Mouse (Mus musculus): ENCODE measurements around the gene Mapk6.
"Not testable (repeated sequence)": the region's sequence is repeated elsewhere in the genome, so short reads cannot be mapped to it uniquely, and the experiment has no call there.

Gene Mapk6

GRCm38 (mm10) chr9:75384337-75384962 lies 25.4 kb downstream of the Mapk6 start:
- no peak for DNase-seq (ENCODE audit: extremely low spot score, low read depth, low spot score)

GRCm38 (mm10) chr9:75383785-75384184 lies 26.0 kb downstream of the Mapk6 start:
- DNase-seq (ENCODE audit: extremely low spot score, low read depth, low spot score) = no peak

GRCm38 (mm10) chr9:75382825-75383224 lies 27.0 kb downstream of the Mapk6 start:
- DNase-seq (ENCODE audit: extremely low spot score, low read depth, low spot score) = no peak

GRCm38 (mm10) chr9:75378774-75379173 lies 31.0 kb downstream of the Mapk6 start:
- no peak for DNase-seq (ENCODE audit: extremely low spot score, low read depth, low spot score)

- no peak for DNase-seq (ENCODE audit: extremely low spot score, low read depth, low spot score)
Observed at GRCm38 (mm10) chr9:75376428-75376827, 33.4 kb downstream of the Mapk6 start.

GRCm38 (mm10) chr9:75375606-75376005 lies 34.2 kb downstream of the Mapk6 start:
- no peak for DNase-seq (ENCODE audit: extremely low spot score, low read depth, low spot score)

- no peak for DNase-seq (ENCODE audit: extremely low spot score, low read depth, low spot score)
Observed at GRCm38 (mm10) chr9:75368779-75369178, 41.0 kb downstream of the Mapk6 start.

GRCm38 (mm10) chr9:75366191-75366590 lies 43.6 kb downstream of the Mapk6 start:
- no peak for DNase-seq (ENCODE audit: extremely low spot score, low read depth, low spot score)

- DNase-seq (ENCODE audit: extremely low spot score, low read depth, low spot score) = no peak
Observed at GRCm38 (mm10) chr9:75365195-75365594, 44.6 kb downstream of the Mapk6 start.

GRCm38 (mm10) chr9:75363702-75364101 lies 46.1 kb downstream of the Mapk6 start:
- not testable (repeated sequence) for DNase-seq (ENCODE audit: extremely low spot score, low read depth, low spot score)

GRCm38 (mm10) chr9:75363001-75363400 lies 46.8 kb downstream of the Mapk6 start:
- DNase-seq (ENCODE audit: extremely low spot score, low read depth, low spot score) = no peak

- DNase-seq (ENCODE audit: extremely low spot score, low read depth, low spot score) = no peak
Observed at GRCm38 (mm10) chr9:75362201-75362600, 47.6 kb downstream of the Mapk6 start.

GRCm38 (mm10) chr9:75361699-75362098 lies 48.1 kb downstream of the Mapk6 start:
- no peak for DNase-seq (ENCODE audit: extremely low spot score, low read depth, low spot score)

GRCm38 (mm10) chr9:75357087-75357654 lies 52.6 kb downstream of the Mapk6 start:
- no peak for DNase-seq (ENCODE audit: extremely low spot score, low read depth, low spot score)

- DNase-seq (ENCODE audit: extremely low spot score, low read depth, low spot score) = no peak
Observed at GRCm38 (mm10) chr9:75355783-75356182, 54.0 kb downstream of the Mapk6 start.

GRCm38 (mm10) chr9:75353094-75353493 lies 56.7 kb downstream of the Mapk6 start:
- DNase-seq (ENCODE audit: extremely low spot score, low read depth, low spot score) = no peak

GRCm38 (mm10) chr9:75348641-75349040 lies 61.2 kb downstream of the Mapk6 start:
- DNase-seq (ENCODE audit: extremely low spot score, low read depth, low spot score) = no peak

- no peak for DNase-seq (ENCODE audit: extremely low spot score, low read depth, low spot score)
Observed at GRCm38 (mm10) chr9:75348066-75348465, 61.7 kb downstream of the Mapk6 start.

- DNase-seq (ENCODE audit: extremely low spot score, low read depth, low spot score) = no peak
Observed at GRCm38 (mm10) chr9:75347458-75347857, 62.3 kb downstream of the Mapk6 start, which contains the start of gene Bcl2l10. Gene Bcl2l10, plus strand, starts transcription at chr9:75347758.

GRCm38 (mm10) chr9:75342433-75342832 lies 67.4 kb downstream of the Mapk6 start:
- no peak for DNase-seq (ENCODE audit: extremely low spot score, low read depth, low spot score)

GRCm38 (mm10) chr9:75338016-75338415 lies 71.8 kb downstream of the Mapk6 start:
- DNase-seq (ENCODE audit: extremely low spot score, low read depth, low spot score) = no peak

- no peak for DNase-seq (ENCODE audit: extremely low spot score, low read depth, low spot score)
Observed at GRCm38 (mm10) chr9:75334440-75334839, 75.4 kb downstream of the Mapk6 start.

- DNase-seq (ENCODE audit: extremely low spot score, low read depth, low spot score) = no peak
Observed at GRCm38 (mm10) chr9:75330821-75331220, 79.0 kb downstream of the Mapk6 start.
